12 mouse cellular contexts compared by ENCODE assay signal in the genomic region with DNA sequence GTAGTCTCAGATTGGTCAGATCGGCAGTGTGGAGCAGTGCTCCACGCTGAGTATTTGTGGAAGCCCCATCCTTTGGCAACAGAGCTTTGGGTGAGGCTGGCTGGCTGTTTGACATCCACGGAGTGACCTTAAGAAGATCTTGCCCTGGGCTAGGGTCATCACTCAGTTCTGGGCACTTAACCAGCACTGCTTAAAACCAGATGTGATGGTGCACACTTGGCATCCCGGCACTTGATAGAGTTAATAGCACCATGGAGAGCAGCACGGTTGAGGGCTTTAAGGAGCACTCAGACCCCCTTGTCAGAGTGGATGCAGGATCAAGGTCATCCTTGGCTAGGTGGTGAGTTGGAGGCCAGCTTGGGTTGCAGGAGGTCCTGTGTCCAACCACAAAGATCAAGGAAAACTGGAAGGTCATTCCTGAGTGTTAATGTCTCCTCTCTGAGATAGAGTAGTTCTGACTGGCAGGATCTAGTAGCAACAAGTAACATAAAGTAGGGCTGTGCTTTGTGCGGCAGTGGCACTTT.
DNase-seq lines count a peak whose midpoint lies in the region.
"Had no signal": no experiment of that assay in that cellular context is flagged by ENCODE, and none has a peak within 500 bp of the region (broad histone marks: within the 10 kb centered on the region; RNA-seq: fewer than 3 reads in every experiment).

No protein-coding gene starts in this region.

- peak; percentile 33 for DNase-seq in ES-CJ7 (ENCODE audit: low read depth, low spot score)
- DNase-seq in R1 (ENCODE audit: low read depth, low spot score): peak; percentile 46
- DNase-seq in adrenal gland, postnatal 10 days: peak; percentile 44
- no peak for DNase-seq in heart, adult 18-20 months
- DNase-seq in testis, postnatal 10 days (ENCODE audit: low spot score): no peak
- no peak for DNase-seq in yolk sac, embryonic 10.5 days (ENCODE audit: low spot score)
- DNase-seq: cerebellum, adult 18-20 months; cerebellum, adult 9-11 months; cerebellum, postnatal 36 days; gastrocnemius, postnatal 25 days; heart, postnatal 36 days; kidney, adult 2 months had no signal

Comparison
In these comparisons a context has a peak if more than half of its experiments do, and no peak if none do; other contexts are left out.
1. DNase-seq: peak in ES-CJ7 (single experiment), R1 (single experiment) and adrenal gland, postnatal 10 days (single experiment); none in heart, adult 18-20 months (0 of 2), testis, postnatal 10 days (single experiment) and yolk sac, embryonic 10.5 days (single experiment).